Mouse (Mus musculus): Measurements from ENCODE around the gene Btg1-ps1.
"Not testable (repeated sequence)": the region's sequence is repeated elsewhere in the genome, so short reads cannot be mapped to it uniquely, and the experiment has no call there.

Btg1-ps1 gene

DNA sequence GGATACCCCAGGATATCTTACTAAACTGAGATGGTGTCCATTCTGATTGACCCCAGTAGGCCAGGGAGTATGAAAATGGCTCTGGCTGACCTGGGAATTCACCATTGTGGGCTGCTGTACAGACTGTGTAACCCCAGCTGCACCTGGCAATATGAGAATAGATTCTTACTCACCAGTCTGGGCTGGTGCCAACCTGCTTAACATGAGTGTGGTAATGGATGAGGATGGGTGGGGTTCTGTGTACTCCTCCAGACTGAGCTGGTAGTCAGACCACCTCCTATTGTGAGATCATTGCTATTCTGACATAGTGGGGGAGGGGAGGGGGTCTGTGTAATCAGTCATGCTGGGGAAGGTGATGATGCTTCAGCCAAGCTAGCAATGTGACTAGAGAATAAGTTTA is at the start of gene Btg1-ps1:
Gene Btg1-ps1, minus strand, starts transcription at position 219 of the 400 bp plus-strand sequence.
- H3K27me3 ChIP-seq (ENCODE audit: control insufficient read depth, insufficient read depth, low read length, poor library complexity, severe bottlenecking); DNase-seq (ENCODE audit: low read depth, low spot score); H3K36me3 ChIP-seq (ENCODE audit: control insufficient read depth, insufficient read depth, low read length, poor library complexity, severe bottlenecking): not testable (repeated sequence)

DNA sequence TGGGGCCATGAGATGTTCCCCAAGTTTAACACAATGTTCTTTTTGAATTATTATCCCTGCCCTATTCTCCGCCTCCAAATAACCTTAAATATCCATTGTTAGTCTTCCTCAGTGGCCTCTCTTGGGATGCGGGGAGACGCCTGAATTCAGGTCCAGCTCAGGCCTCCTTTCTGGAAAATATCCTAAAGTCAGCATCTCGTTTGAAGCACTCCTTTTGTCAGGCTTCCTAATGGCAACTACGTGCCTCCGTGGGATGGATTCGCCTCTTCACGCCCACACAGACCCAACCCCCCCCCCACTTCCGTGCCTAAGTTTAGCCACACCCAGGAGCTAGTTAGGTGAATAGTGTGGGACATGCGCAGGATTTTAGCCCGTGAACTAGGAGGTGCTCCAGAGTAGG is 47.6 kb upstream of the Btg1-ps1 start, which contains the start of gene Rhox10:
Gene Rhox10, plus strand, starts transcription at position 301 of the 400 bp plus-strand sequence.
- no peaks in the 10 kb centered on the region for H3K27me3 ChIP-seq (ENCODE audit: control insufficient read depth, insufficient read depth, low read length, poor library complexity, severe bottlenecking)
- no peak for DNase-seq (ENCODE audit: low read depth, low spot score)
- no peaks in the 10 kb centered on the region for H3K36me3 ChIP-seq (ENCODE audit: control insufficient read depth, insufficient read depth, low read length, poor library complexity, severe bottlenecking)

DNA sequence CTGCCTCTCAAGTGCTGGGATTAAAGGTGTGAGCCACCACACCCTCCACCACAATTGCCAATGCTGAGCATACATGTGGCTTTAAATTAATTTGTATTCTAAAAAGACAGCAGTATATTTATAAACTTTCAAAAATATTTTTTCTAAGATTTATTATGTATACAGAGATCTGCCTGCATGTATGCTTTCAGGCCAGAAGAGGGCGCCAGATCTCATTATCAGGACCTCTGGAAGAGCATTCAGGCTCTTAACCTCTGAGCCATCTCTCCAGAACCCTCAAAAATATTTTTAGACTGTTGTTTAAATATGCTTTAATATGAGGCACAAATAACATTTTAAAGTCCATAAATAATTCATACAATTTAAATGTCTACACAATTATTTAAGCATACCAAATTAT is 42.9 kb upstream of the Btg1-ps1 start:
- DNase-seq (ENCODE audit: low read depth, low spot score): peak; percentile 32
- no peaks in the 10 kb centered on the region for H3K27me3 ChIP-seq (ENCODE audit: control insufficient read depth, insufficient read depth, low read length, poor library complexity, severe bottlenecking)
- H3K36me3 ChIP-seq (ENCODE audit: control insufficient read depth, insufficient read depth, low read length, poor library complexity, severe bottlenecking): no peaks in the 10 kb centered on the region

- H3K27me3 ChIP-seq (ENCODE audit: control insufficient read depth, insufficient read depth, low read length, poor library complexity, severe bottlenecking); H3K36me3 ChIP-seq (ENCODE audit: control insufficient read depth, insufficient read depth, low read length, poor library complexity, severe bottlenecking); DNase-seq (ENCODE audit: low read depth, low spot score): not testable (repeated sequence)
These were observed 24.4 kb upstream of the Btg1-ps1 start, which contains the start of gene Btg1-ps2 for GRCm38 (mm10) chrX:38043014-38043413. Btg1-ps2 (minus strand) TSS chrX:38043114.

GRCm38 (mm10) chrX:38039666-38040065 is 21.1 kb upstream of the Btg1-ps1 start:
- DNase-seq (ENCODE audit: low read depth, low spot score): no peak
- H3K36me3 ChIP-seq (ENCODE audit: control insufficient read depth, insufficient read depth, low read length, poor library complexity, severe bottlenecking): no peaks in the 10 kb centered on the region

GRCm38 (mm10) chrX:38033841-38034240 is 15.2 kb upstream of the Btg1-ps1 start:
- DNase-seq (ENCODE audit: low read depth, low spot score): no peak
- H3K36me3 ChIP-seq (ENCODE audit: control insufficient read depth, insufficient read depth, low read length, poor library complexity, severe bottlenecking): no peaks in the 10 kb centered on the region
- no peaks in the 10 kb centered on the region for H3K27me3 ChIP-seq (ENCODE audit: control insufficient read depth, insufficient read depth, low read length, poor library complexity, severe bottlenecking)

More at GRCm38 (mm10) chrX:38039666-38040065, 21.1 kb upstream of the Btg1-ps1 start:
- H3K27me3 ChIP-seq (ENCODE audit: control insufficient read depth, insufficient read depth, low read length, poor library complexity, severe bottlenecking): no peaks in the 10 kb centered on the region

DNA sequence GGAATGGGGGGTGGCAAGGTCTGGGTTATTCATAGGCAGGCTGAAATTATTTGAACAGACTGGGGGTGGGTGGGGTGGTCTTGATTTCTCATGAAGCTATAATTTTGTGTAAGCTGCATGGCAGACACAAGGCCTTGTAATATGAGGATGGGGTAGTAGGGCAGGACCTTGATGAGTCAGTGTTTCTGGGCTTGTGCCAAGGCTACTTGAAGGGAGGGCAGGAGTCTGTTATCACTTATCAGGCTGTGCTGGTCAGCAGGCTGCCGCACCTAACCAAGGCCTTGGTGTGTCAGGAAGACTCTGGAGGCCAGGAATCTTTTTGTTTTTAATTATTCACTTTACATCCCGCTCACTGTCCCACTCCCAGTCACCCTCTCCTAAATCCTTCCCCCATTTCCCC is 9.9 kb downstream of the Btg1-ps1 start:
- Histone ChIP-seq H3K36me3 (ENCODE audit: control insufficient read depth, insufficient read depth, low read length, poor library complexity, severe bottlenecking) (no peaks in the 10 kb centered on the region), H3K27me3 (ENCODE audit: control insufficient read depth, insufficient read depth, low read length, poor library complexity, severe bottlenecking) (no peaks in the 10 kb centered on the region)
- no peak for DNase-seq (ENCODE audit: low read depth, low spot score)

All from splenic B cell, adult 2 months (primary cell).